Mouse (Mus musculus): Measurements from ENCODE around the gene Ldah. TPM values are rescaled to one million over a fixed set of nuclear protein-coding genes. Genes with fewer than 3 reads are reported as not detected.

Ldah gene
- polyA plus RNA-seq, 1 experiment = 0.23 TPM

- no peaks in the 10 kb centered on the region for H3K4me1 ChIP-seq (ENCODE audit: control insufficient read depth)
- H3K36me3 ChIP-seq (ENCODE audit: control insufficient read depth) = peaks cover 16% of the 10 kb centered on the region; the same call in 1 of the 2 replicates
- no peaks in the 10 kb centered on the region for H3K27me3 ChIP-seq (ENCODE audit: control insufficient read depth)
- TF ChIP-seq GATA1 (IDR thresholded peaks at IDR 0.05; ENCODE audit: low read length) (no peak), TAL1 (IDR thresholded peaks at IDR 0.05; ENCODE audit: low read length) (no peak)
- no peak overlapping the region for H3K4me3 ChIP-seq (replicated peaks)
- H3K9me3 ChIP-seq (ENCODE audit: control insufficient read depth, low read length) = no peaks in the 10 kb centered on the region
Measured at GRCm38 (mm10) chr12:8320084-8320713, 112.3 kb downstream of the Ldah start.

DNA sequence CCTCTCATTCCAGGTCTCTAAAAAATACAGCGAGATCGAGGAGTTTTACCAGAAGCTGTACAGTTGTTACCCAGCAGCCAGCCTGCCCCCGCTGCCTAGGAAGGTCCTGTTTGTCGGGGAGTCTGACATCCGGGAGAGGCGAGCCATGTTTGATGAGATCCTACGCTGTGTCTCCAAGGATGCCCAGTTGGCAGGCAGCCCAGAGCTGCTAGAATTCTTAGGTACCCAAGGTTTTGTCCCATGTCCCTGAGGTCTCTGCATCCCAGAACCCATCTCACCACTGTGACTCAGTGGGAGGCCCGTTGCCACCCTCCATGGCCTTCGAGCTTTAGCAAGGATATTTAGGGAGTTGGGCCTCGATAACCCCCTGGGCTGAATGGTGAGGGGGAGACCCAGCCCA lies 113.6 kb downstream of the Ldah start:
- Histone ChIP-seq H3K4me1 (ENCODE audit: control insufficient read depth) (no peaks in the 10 kb centered on the region), H3K4me3 (replicated peaks) (no peak overlapping the region), H3K36me3 (ENCODE audit: control insufficient read depth) (peaks cover 16% of the 10 kb centered on the region; the same call in 1 of the 2 replicates), H3K27me3 (ENCODE audit: control insufficient read depth) (no peaks in the 10 kb centered on the region), H3K9me3 (ENCODE audit: control insufficient read depth, low read length) (no peaks in the 10 kb centered on the region)
- TF ChIP-seq GATA1 (IDR thresholded peaks at IDR 0.05; ENCODE audit: low read length) (no peak), TAL1 (IDR thresholded peaks at IDR 0.05; ENCODE audit: low read length) (no peak)

GRCm38 (mm10) chr12:8324086-8324485 lies 116.2 kb downstream of the Ldah start:
- Histone ChIP-seq H3K4me1 (ENCODE audit: control insufficient read depth) (no peaks in the 10 kb centered on the region), H3K9me3 (ENCODE audit: control insufficient read depth, low read length) (no peaks in the 10 kb centered on the region), H3K36me3 (ENCODE audit: control insufficient read depth) (peaks cover 10% of the 10 kb centered on the region; the same call in 1 of the 2 replicates), H3K4me3 (replicated peaks) (no peak overlapping the region), H3K27me3 (ENCODE audit: control insufficient read depth) (no peaks in the 10 kb centered on the region)
- TF ChIP-seq GATA1 (IDR thresholded peaks at IDR 0.05; ENCODE audit: low read length) (no peak), TAL1 (IDR thresholded peaks at IDR 0.05; ENCODE audit: low read length) (no peak)

GRCm38 (mm10) chr12:8325245-8325942 lies 117.5 kb downstream of the Ldah start:
- TF ChIP-seq GATA1 (IDR thresholded peaks at IDR 0.05; ENCODE audit: low read length) (no peak), TAL1 (IDR thresholded peaks at IDR 0.05; ENCODE audit: low read length) (no peak)
- Histone ChIP-seq H3K9me3 (ENCODE audit: control insufficient read depth, low read length) (no peaks in the 10 kb centered on the region), H3K27me3 (ENCODE audit: control insufficient read depth) (no peaks in the 10 kb centered on the region), H3K36me3 (ENCODE audit: control insufficient read depth) (peaks cover 13% of the 10 kb centered on the region; the same call in 1 of the 2 replicates), H3K4me1 (ENCODE audit: control insufficient read depth) (no peaks in the 10 kb centered on the region), H3K4me3 (replicated peaks) (no peak overlapping the region)

DNA sequence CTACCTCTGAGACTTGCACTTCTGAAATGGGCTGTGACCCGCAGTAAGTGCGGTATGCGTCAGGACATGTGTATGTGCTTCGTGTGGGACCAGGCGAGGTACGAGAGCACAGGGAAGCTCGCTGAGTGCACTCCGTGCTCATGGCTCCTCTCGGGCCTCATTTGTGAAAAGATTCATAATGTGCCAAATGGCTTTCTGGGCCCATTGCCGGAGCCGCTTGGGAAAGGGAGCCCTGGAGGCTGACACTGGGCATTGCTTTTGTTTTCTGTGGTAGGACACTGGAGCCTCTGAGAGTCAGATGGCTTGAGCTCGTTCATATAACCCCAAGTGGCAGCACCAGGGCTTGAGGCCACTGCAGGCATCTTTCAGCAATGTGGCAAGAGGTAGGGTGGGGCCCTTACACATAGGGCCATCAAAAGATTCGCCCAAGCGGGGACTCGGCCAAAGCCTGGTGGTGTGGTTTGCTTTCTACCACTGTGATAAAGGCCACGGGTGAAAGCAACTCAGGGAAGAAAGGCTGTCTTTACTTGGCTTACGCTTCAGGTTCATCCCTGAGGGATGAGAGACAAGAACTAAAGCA lies 118.1 kb downstream of the Ldah start:
- H3K36me3 ChIP-seq (ENCODE audit: control insufficient read depth) = peaks cover 13% of the 10 kb centered on the region; the same call in 1 of the 2 replicates

DNA sequence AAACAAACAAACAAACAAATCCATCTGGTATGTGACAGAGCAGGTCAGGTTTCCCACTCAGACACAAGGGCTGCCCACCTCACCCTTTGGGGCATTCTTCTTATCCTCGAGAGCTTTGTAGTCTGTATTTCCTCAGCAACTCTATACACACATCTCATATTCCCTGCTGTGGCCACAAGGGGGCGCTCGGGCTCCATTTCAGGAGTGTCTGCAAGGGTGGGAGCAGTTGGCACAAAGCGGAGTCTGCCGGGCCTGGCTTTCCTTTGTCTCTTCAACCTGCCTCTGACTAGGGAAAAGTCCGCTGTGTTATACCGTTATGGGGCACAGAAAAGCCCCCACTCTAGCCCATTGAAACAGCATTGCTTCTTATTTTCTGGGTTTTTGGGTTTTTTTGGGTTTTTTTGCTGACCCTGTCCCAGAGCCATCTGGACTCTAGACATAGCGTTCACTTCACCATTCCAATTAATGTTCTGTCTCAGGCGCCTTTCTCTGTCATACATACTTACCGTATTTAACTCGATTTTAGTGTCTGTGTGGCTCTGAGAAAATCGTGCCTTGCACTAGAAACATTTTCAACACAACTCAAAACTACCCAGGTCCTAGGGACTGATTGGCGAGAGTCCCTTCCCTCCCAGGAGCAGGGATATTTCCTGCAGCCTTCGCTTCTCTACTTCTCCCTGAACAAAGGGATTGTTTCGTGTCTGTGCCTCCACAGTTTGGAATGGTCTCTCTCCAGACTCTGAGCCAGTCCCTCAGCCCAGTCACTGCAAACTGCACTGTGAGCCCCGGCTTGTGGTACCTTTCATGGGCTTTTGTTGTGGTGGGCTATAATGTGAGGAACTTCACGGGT lies 119.1 kb downstream of the Ldah start:
- H3K36me3 ChIP-seq (ENCODE audit: control insufficient read depth) = peaks cover 13% of the 10 kb centered on the region; the same call in 1 of the 2 replicates
- no peaks in the 10 kb centered on the region for H3K4me1 ChIP-seq (ENCODE audit: control insufficient read depth)
- no peak overlapping the region for H3K4me3 ChIP-seq (replicated peaks)
- H3K9me3 ChIP-seq (ENCODE audit: control insufficient read depth, low read length) = no peaks in the 10 kb centered on the region
- no peak for TF ChIP-seq GATA1 (IDR thresholded peaks at IDR 0.05; ENCODE audit: low read length)
- TF ChIP-seq TAL1 (IDR thresholded peaks at IDR 0.05; ENCODE audit: low read length) = no peak
- no peaks in the 10 kb centered on the region for H3K27me3 ChIP-seq (ENCODE audit: control insufficient read depth)

More for the DNA sequence above, 118.1 kb downstream of the Ldah start:
- Histone ChIP-seq H3K9me3 (ENCODE audit: control insufficient read depth, low read length) (no peaks in the 10 kb centered on the region), H3K4me1 (ENCODE audit: control insufficient read depth) (no peaks in the 10 kb centered on the region), H3K27me3 (ENCODE audit: control insufficient read depth) (no peaks in the 10 kb centered on the region), H3K4me3 (replicated peaks) (no peak overlapping the region)
- TF ChIP-seq GATA1 (IDR thresholded peaks at IDR 0.05; ENCODE audit: low read length) (no peak), TAL1 (IDR thresholded peaks at IDR 0.05; ENCODE audit: low read length) (no peak)

- no peaks in the 10 kb centered on the region for H3K27me3 ChIP-seq (ENCODE audit: control insufficient read depth)
- no peak for TF ChIP-seq TAL1 (IDR thresholded peaks at IDR 0.05; ENCODE audit: low read length)
- TF ChIP-seq GATA1 (IDR thresholded peaks at IDR 0.05; ENCODE audit: low read length) = no peak
- H3K36me3 ChIP-seq (ENCODE audit: control insufficient read depth) = peaks cover 13% of the 10 kb centered on the region; the same call in 1 of the 2 replicates
- no peaks in the 10 kb centered on the region for H3K9me3 ChIP-seq (ENCODE audit: control insufficient read depth, low read length)
- H3K4me3 ChIP-seq (replicated peaks) = no peak overlapping the region
- H3K4me1 ChIP-seq (ENCODE audit: control insufficient read depth) = no peaks in the 10 kb centered on the region
Measured at GRCm38 (mm10) chr12:8327675-8328053, 119.8 kb downstream of the Ldah start.

- H3K36me3 ChIP-seq (ENCODE audit: control insufficient read depth) = peaks cover 12% of the 10 kb centered on the region; the same call in 1 of the 2 replicates
- no peaks in the 10 kb centered on the region for H3K4me1 ChIP-seq (ENCODE audit: control insufficient read depth)
- H3K27me3 ChIP-seq (ENCODE audit: control insufficient read depth) = no peaks in the 10 kb centered on the region
- no peak overlapping the region for H3K4me3 ChIP-seq (replicated peaks)
- TF ChIP-seq TAL1 (IDR thresholded peaks at IDR 0.05; ENCODE audit: low read length) = no peak
- no peak for TF ChIP-seq GATA1 (IDR thresholded peaks at IDR 0.05; ENCODE audit: low read length)
- H3K9me3 ChIP-seq (ENCODE audit: control insufficient read depth, low read length) = no peaks in the 10 kb centered on the region
Measured at GRCm38 (mm10) chr12:8329236-8329635, 121.3 kb downstream of the Ldah start.
